Mouse (Mus musculus) cerebellum, adult 11-12 months (tissue): ENCODE measurements around the gene Osbpl10.
"Not testable (repeated sequence)": the region's sequence is repeated elsewhere in the genome, so short reads cannot be mapped to it uniquely, and the experiment has no call there.

ENCODE experiments used
- DNase-seq: peaks from one replicate; pipeline ENCODE4 v3.0.0; 2022

Osbpl10 gene

GRCm38 (mm10) chr9:114985741-114986140 lies 7.4 kb downstream of the Osbpl10 start:
- DNase-seq = no peak

DNA sequence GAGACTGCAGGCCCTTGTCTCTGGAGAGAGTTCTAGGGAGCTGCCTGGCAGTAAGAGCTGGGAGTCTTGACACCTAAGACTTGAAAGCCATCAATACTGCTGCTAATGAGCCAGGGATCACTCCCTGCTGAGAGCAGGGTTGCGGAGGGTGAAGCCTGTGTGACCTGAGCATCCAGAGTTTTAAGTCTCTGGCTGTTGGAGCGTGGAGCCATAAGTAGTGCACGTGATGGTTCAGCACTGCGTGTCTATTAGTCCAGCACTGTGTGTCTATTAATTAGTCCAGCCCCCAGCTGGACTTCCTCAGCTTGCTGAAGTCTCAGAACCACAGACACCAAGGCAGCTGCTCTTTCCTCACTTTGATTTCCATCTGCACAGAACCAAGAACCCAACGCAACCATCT lies 8.0 kb downstream of the Osbpl10 start:
- no peak for DNase-seq

DNA sequence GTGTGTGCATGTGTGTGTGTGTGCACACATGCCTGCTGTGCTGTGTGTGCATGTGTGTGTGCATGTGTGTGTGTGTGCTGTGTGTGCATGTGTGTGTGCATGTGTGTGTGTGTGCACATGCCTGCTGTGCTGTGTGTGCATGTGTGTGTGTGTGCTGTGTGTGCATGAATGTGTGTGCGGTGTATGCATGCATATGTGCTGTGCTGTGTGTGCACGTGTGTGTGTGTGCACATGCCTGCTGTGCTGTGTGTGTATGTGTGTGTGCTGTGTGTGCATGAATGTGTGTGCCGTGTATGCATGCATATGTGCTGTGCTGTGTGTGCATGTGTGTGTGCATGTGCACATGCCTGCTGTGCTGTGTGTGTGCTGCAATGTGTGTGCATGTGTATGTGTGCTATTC lies 9.7 kb downstream of the Osbpl10 start:
- no peak for DNase-seq

GRCm38 (mm10) chr9:114988610-114989327 lies 10.4 kb downstream of the Osbpl10 start:
- DNase-seq = no peak

- DNase-seq = no peak
These were observed 12.1 kb downstream of the Osbpl10 start for GRCm38 (mm10) chr9:114990421-114990820.

GRCm38 (mm10) chr9:114992528-114992927 lies 14.2 kb downstream of the Osbpl10 start:
- no peak for DNase-seq

GRCm38 (mm10) chr9:114995250-114995649 lies 16.9 kb downstream of the Osbpl10 start:
- DNase-seq = no peak

- no peak for DNase-seq
These were observed 17.3 kb downstream of the Osbpl10 start for GRCm38 (mm10) chr9:114995716-114996115.

DNA sequence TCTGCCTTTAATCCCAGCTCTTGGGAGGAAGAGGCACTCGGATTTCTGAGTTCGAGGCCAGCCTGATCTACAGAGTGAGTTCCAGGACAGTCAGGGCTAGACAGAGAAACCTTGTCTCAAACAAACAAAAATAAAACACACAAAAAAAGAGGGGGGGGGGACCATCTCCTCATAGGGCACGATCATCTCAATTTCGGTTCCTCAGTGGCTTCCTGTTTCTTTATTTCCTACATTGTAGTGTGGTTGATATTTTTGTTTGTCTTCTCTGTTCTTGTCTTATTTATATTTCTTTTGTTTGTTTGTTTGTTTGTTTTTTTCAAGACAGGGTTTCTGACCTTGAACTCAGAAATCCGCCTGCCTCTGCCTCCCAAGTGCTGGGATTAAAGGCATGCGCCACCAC lies 18.1 kb downstream of the Osbpl10 start:
- DNase-seq = no peak

DNA sequence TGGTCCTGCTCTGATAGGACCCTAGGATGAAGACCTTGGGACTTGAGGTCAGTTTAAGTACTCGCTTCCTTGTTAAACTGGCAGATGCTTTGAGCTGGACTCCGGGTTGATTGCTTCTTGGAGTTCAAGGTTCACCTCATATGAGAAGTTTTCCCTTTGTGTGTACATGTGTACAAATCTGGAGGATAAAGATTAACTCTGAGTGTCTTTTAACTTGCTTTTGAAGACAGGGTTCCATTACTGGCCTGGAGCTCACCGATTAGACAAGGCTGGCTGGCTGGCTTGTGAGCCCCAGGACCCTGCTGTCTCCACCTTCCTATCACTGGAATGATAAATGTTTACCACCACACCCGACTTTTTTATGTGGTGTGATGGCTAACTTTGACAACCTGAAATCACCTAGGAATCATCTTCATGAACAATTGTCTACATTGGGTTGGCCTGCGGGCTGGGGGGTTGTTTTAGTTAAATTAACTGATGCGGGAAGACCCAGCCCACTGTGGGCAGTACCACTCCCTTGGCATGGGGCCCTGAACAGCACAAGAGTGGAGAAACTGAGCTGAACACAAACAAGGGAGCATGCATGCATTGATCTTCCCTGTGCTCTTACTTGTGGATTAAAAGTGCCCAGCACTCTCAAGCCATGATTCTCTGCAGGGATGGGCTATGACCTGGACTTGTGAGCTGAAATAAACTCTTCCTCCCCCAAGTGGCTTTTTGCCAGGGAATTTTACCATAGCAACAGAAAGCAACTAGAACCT lies 20.8 kb downstream of the Osbpl10 start:
- DNase-seq = no peak

GRCm38 (mm10) chr9:114999771-115000146 lies 21.4 kb downstream of the Osbpl10 start:
- no peak for DNase-seq

DNA sequence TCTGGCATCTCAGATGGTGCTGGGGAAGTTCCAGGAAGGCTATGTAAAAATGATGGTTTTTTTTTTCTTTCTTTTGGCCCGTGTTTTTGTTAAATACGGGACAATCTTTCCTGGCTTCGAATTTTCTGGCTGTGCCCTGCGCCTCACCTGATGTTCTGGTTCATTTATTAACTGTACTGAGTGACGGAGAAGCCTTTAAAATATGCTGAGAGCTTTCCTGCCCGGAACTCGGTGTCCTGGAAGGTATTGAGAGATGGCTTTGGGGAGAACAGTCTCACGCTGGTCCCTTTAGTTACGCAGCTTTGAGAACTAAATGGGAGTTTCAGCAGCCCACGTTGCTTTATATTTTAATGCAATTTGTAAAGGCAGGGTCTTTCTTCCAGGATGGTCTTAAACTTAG lies 27.1 kb downstream of the Osbpl10 start:
- DNase-seq = no peak

- no peak for DNase-seq
These were observed 29.4 kb downstream of the Osbpl10 start for GRCm38 (mm10) chr9:115007776-115008175.

DNA sequence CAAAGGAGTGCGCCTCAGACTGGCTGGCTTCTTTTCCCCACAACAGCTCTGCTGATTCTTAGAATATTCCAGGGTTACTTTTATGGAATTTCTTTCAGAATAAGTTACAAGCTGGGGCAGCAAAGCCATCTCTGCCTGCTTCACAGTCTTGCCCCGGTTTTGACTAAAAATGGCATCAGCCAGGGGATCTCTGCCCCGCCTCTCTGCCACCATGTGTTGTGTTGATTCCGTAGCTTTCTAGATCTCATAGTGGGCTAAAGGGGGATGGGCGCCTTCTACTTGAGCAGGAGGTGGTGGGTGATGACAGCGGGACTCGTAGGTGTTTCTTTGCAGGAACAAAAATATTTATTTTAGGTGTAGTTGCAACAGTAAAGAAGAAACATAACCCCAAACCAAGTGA lies 29.8 kb downstream of the Osbpl10 start:
- no peak for DNase-seq

- no peak for DNase-seq
These were observed 34.0 kb downstream of the Osbpl10 start for GRCm38 (mm10) chr9:115012367-115012766.

- no peak for DNase-seq
These were observed 41.8 kb downstream of the Osbpl10 start for GRCm38 (mm10) chr9:115020141-115020540.

DNA sequence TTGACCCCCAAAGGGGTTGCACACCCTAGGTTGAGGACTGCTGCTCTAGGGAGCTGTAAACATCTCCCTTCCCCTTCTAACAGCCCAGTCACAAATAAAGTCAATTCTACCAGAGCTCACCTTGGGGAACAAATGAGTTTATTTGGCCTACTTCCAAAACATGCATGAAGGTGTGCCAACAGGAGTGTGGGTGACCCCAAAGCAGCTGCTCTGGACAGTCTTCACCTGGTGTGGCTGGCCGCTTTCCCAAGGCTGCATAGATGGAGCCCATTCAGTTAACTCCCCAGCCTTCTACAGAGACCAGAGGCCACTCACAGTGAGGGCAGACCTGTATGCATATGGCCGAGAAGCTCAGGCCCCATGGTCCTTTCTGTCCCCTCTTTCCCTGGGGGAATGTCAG lies 43.0 kb downstream of the Osbpl10 start:
- no peak for DNase-seq

GRCm38 (mm10) chr9:115023137-115023536 lies 44.8 kb downstream of the Osbpl10 start:
- no peak for DNase-seq

DNA sequence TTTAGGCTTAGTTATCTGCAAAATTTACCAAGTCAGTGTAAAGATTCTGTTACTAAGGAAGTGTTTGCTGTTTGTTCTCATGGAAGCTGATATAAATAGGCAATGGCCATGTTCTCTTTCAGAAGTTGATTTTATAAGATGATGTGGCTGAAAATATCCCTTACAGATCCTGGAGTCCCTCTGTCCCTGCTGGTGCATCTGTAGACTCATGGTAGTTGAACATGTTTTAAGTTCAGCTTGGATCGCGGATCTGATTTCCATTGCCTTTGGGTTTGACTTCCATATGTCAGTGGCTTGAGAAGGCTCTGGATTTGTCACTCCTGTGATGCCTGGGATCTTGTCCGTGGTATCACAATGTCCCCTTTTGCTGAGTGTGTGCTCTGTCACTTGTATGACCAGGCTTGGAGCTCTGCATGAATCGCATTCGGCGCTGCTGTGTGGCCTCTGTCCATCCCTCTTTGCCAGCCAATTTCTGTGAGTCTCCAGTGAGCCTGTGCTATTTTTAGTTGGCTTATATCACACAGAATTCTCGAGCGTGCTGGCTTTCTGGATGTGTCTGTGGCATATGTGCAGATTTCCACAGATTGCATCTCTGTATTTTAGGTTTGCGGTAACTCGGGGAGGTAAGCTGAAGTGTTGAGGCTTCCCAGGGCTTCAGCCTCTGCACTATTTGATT lies 45.5 kb downstream of the Osbpl10 start:
- peak; percentile 56 for DNase-seq

DNA sequence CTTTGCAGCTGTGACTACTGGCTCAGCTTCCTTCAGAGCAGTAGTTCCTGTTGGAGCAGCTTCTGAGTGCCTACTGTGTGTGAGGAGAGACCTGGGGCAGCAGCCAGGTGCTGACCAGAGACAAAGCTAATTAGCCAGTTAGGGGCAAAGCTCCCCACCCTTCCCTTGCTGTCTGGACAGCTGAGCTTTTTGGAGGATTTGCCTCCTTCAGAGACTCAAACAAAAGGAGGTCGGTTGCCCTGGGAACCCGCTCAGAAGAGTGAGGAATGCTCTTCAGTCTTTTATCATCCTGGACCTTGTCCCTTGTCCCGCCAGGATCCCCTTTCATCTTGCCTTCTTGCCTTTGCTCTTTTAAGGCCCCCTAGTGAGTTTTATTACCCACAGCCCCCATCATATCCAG lies 50.9 kb downstream of the Osbpl10 start:
- no peak for DNase-seq

- DNase-seq = no peak
These were observed 52.2 kb downstream of the Osbpl10 start for GRCm38 (mm10) chr9:115030581-115030980.

DNA sequence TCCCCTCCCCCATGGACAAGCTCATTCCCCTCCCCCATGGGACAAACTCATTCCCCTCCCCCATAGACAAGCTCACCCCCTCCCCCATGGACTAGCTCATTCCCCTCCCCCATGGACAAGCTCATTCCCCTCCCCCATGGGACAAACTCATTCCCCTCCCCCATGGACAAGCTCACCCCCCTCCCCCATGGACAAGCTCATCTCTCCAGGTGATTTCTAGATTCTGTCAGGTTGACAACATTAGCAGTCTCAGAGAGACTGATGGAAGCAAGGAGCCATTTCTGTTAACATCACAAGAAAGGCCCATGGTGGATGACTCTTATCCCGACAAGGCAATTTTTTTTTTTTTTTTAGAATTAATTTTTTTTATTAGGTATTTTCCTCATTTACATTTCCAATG lies 52.7 kb downstream of the Osbpl10 start:
- not testable (repeated sequence) for DNase-seq

DNA sequence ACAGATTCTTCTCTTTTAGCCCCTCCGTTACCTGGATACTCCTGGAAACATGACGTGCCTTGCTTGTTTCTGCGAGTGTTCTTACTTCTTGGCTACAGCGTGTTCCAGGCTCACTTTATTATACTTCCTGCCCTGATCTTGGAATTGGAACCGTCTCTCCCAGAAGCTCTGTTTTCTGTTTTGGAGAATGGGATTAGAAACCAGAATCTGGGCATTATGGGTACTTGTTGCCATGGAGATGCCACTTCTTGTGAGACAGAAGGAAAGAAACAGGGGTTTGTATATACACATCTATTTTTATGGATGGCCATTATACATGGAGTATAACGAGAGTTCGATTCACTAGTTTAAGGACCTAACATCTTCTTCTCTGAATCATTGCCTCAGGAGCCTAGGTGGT lies 54.4 kb downstream of the Osbpl10 start:
- no peak for DNase-seq

- no peak for DNase-seq
These were observed 55.9 kb downstream of the Osbpl10 start for GRCm38 (mm10) chr9:115034271-115034670.
